8 mouse cellular contexts compared by ENCODE assay signal in the genomic region with DNA sequence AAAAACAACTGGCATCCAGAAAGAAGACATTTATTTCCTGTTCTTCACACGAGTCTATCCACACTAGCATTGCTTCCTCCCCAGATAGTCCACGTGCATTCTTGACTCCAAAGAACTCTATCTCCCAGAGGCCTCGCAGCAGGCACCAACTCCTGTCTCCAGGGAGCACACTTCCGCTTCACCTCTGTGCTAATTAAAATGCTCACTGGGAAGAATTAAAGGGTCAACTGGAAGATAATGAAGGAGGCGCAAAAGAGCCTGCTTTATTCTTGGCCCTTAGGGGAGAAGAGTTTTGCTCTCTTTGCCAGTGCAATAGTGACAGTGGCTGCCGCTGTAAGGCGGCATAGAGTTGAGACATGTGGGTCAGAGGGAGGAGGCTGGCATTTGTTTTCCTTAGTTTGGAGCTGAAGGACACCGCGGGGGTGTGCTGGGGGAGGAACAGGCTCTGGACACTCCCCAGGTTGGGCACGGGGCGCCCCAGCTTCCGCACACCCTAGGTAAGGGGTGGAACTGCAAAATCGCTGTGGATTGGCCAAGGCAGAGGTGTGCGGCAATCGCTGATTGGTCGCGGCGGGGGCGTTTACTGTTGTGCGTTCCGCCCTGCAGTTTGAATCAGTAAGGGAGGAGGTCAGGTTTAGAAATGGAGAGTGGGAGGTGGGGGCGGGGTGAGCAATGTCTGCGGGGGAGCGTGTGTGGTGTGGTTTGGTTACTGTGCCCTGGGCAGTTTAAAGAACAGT. TPM values are rescaled to one million over a fixed set of nuclear protein-coding genes. Genes with fewer than 3 reads are reported as not detected.
A peak's percentile ranks its signal among the peaks of the same experiment; 100 is the strongest.
DNase-seq lines count a peak whose midpoint lies in the region; ATAC-seq and TF ChIP-seq lines count a peak whose summit lies in the region.

No protein-coding gene starts in this region.

- no peaks in the 10 kb centered on the region for H3K36me3 ChIP-seq in hindbrain, embryonic 10.5 days
- no peaks in the 10 kb centered on the region for H3K36me3 ChIP-seq in lung, embryonic 16.5 days (ENCODE audit: control insufficient read depth, insufficient read depth, low read length)

- H3K27me3 ChIP-seq in Patski, result no peaks in the 10 kb centered on the region
- H3K27me3 ChIP-seq in hindbrain, embryonic 10.5 days (ENCODE audit: insufficient read depth, poor library complexity, severe bottlenecking), result no peaks in the 10 kb centered on the region
- no peaks in the 10 kb centered on the region for H3K27me3 ChIP-seq in lung, embryonic 16.5 days (ENCODE audit: control insufficient read depth, insufficient read depth, low read depth, low read length)

- in situ Hi-C loops in Patski (cut with MboI; ENCODE audit: low pct_unique_long_range_greater_than_20kb), result loop anchor here (10.0 kb wide), 1 partner anchor 117 kb away; a partner anchor contains a TSS

- H3K9ac ChIP-seq in lung, embryonic 16.5 days (ENCODE audit: low read length), result peak overlapping the region; percentile 59

- H3K4me3 ChIP-seq in hindbrain, embryonic 10.5 days, result peak overlapping the region; percentile 62
- peak overlapping the region; percentile 53 for H3K4me3 ChIP-seq in lung, embryonic 16.5 days (ENCODE audit: low read length)

- 1% methylated on average over 24 of the region's 24 CpGs for WGBS in hindbrain, embryonic 10.5 days
- 1% methylated on average over 24 of the region's 24 CpGs for WGBS in lung, embryonic 16.5 days

- CTCF ChIA-PET in Patski (lab: Charles Lee), result interaction anchor here (0.7 to 4.5 kb wide), 4 partner anchors 12 to 115 kb away, joined by 3 to 16 read pairs (median 6); a partner anchor contains a TSS

- peak; percentile 79 for ATAC-seq in Patski
- peak; percentile 96 for ATAC-seq in lung, embryonic 16.5 days (ENCODE audit: low read depth)

- POLR2A ChIA-PET in Patski (lab: Charles Lee), result no interaction called here

- peak; percentile 24 for DNase-seq in Patski (ENCODE audit: low read depth, low spot score)
- peak; percentile 94 to 95 for DNase-seq in cerebellum, postnatal 10 days
- peak; percentile 86 to 89 for DNase-seq in frontal cortex, adult 2 months (ENCODE audit: extremely low spot score in 1 of 2, low spot score in 1 of 2)
- peak; percentile 90 for DNase-seq in hindbrain, embryonic 10.5 days (ENCODE audit: low spot score)
- peak; percentile 92 for DNase-seq in layer of hippocampus, adult 9-11 months
- DNase-seq in ovary, adult 18-20 months (ENCODE audit: low spot score), result peak; percentile 97
- DNase-seq in thymus, postnatal 0 days (ENCODE audit: low spot score), result peak; percentile 93

- no peaks in the 10 kb centered on the region for H3K9me3 ChIP-seq in hindbrain, embryonic 10.5 days
- H3K9me3 ChIP-seq in lung, embryonic 16.5 days (ENCODE audit: control insufficient read depth, low read length), result no peaks in the 10 kb centered on the region

- H3K4me2 ChIP-seq in lung, embryonic 16.5 days (ENCODE audit: low read depth, low read length), result peak overlapping the region; percentile 65

- peaks cover 42% of the 10 kb centered on the region for H3K4me1 ChIP-seq in hindbrain, embryonic 10.5 days (replicated peaks)
- H3K4me1 ChIP-seq in lung, embryonic 16.5 days (replicated peaks; ENCODE audit: control insufficient read depth, insufficient read depth, low read length), result peaks cover 30% of the 10 kb centered on the region

- TF ChIP-seq CTCF in Patski (IDR thresholded peaks at IDR 0.05), result no peak

- H3K27ac ChIP-seq in hindbrain, embryonic 10.5 days, result peak overlapping the region; percentile 84
- H3K27ac ChIP-seq in lung, embryonic 16.5 days (ENCODE audit: low read length), result peak overlapping the region; percentile 77

RNA-seq across cellular contexts. Expression of a gene that starts 2.0 kb away (rescaled TPM):
- 57.2 TPM for polyA plus RNA-seq in Patski (2021)
- polyA plus RNA-seq in frontal cortex, adult 2 months (2012; rRNA removed), result 22.6 and 23.2 TPM in 2 replicates
- polyA plus RNA-seq in hindbrain, embryonic 10.5 days (2016; fragmentation: Nextera tagmentation; extraction: Ambion mirVana), result 37.1 and 46.2 TPM in 2 replicates
- polyA plus RNA-seq in lung, embryonic 16.5 days (2015; fragmentation: Nextera tagmentation; extraction: Ambion mirVana), result 59.5 and 60.0 TPM in 2 replicates
- 86.5 and 87.3 TPM in 2 replicates for polyA plus RNA-seq in thymus, postnatal 0 days (2015; fragmentation: Nextera tagmentation; extraction: Ambion mirVana)

RNA-seq across cellular contexts. Expression of a gene that starts 13.3 kb away (rescaled TPM):
- polyA plus RNA-seq in Patski (2021), result 1.6 TPM
- 0.34 and 0.53 TPM in 2 replicates for polyA plus RNA-seq in frontal cortex, adult 2 months (2012; rRNA removed)
- polyA plus RNA-seq in hindbrain, embryonic 10.5 days (2016; fragmentation: Nextera tagmentation; extraction: Ambion mirVana), result 1.1 and 1.5 TPM in 2 replicates
- polyA plus RNA-seq in lung, embryonic 16.5 days (2015; fragmentation: Nextera tagmentation; extraction: Ambion mirVana), result 0.72 and 0.84 TPM in 2 replicates
- 1.1 and 1.2 TPM in 2 replicates for polyA plus RNA-seq in thymus, postnatal 0 days (2015; fragmentation: Nextera tagmentation; extraction: Ambion mirVana)

RNA-seq across cellular contexts. Expression of a gene that starts 41.8 kb away (rescaled TPM):
- polyA plus RNA-seq in Patski (2021), result 2.2 TPM
- polyA plus RNA-seq in frontal cortex, adult 2 months (2012; rRNA removed), result 5.4 and 8.5 TPM in 2 replicates
- 4.1 and 4.5 TPM in 2 replicates for polyA plus RNA-seq in hindbrain, embryonic 10.5 days (2016; fragmentation: Nextera tagmentation; extraction: Ambion mirVana)
- polyA plus RNA-seq in lung, embryonic 16.5 days (2015; fragmentation: Nextera tagmentation; extraction: Ambion mirVana), result 2.3 and 3.4 TPM in 2 replicates
- polyA plus RNA-seq in thymus, postnatal 0 days (2015; fragmentation: Nextera tagmentation; extraction: Ambion mirVana), result 3.3 and 4.6 TPM in 2 replicates

RNA-seq across cellular contexts. Expression of a gene that starts 41.9 kb away (rescaled TPM):
- polyA plus RNA-seq in Patski (2021), result 123 TPM
- 19.9 and 20.3 TPM in 2 replicates for polyA plus RNA-seq in frontal cortex, adult 2 months (2012; rRNA removed)
- 18.6 and 20.2 TPM in 2 replicates for polyA plus RNA-seq in hindbrain, embryonic 10.5 days (2016; fragmentation: Nextera tagmentation; extraction: Ambion mirVana)
- 22.4 and 29.0 TPM in 2 replicates for polyA plus RNA-seq in lung, embryonic 16.5 days (2015; fragmentation: Nextera tagmentation; extraction: Ambion mirVana)
- 16.2 and 17.2 TPM in 2 replicates for polyA plus RNA-seq in thymus, postnatal 0 days (2015; fragmentation: Nextera tagmentation; extraction: Ambion mirVana)

RNA-seq across cellular contexts. Expression of a gene that starts 47.3 kb away (rescaled TPM):
- polyA plus RNA-seq in Patski (2021), result 0.14 TPM
- not detected in 2 replicates for polyA plus RNA-seq in frontal cortex, adult 2 months (2012; rRNA removed)
- not detected in 2 replicates for polyA plus RNA-seq in hindbrain, embryonic 10.5 days (2016; fragmentation: Nextera tagmentation; extraction: Ambion mirVana)
- 0.16 and 0.91 TPM in 2 replicates for polyA plus RNA-seq in lung, embryonic 16.5 days (2015; fragmentation: Nextera tagmentation; extraction: Ambion mirVana)
- 17.5 and 20.5 TPM in 2 replicates for polyA plus RNA-seq in thymus, postnatal 0 days (2015; fragmentation: Nextera tagmentation; extraction: Ambion mirVana)

Comparison
In these comparisons a context has a peak if more than half of its experiments do, and no peak if none do; other contexts are left out.
1. Peak in every context shown above with its lines: DNase-seq, ATAC-seq, H3K4me3 ChIP-seq and H3K27ac ChIP-seq.
2. DNase-seq: peak in every context shown above with its lines; median percentile 97 in ovary, adult 18-20 months; 94 in cerebellum, postnatal 10 days; 93 in thymus, postnatal 0 days; 92 in layer of hippocampus, adult 9-11 months; 90 in hindbrain, embryonic 10.5 days; 88 in frontal cortex, adult 2 months; 24 in Patski.